Mouse (Mus musculus): ENCODE results near the gene Slc35d3.

- TF ChIP-seq CTCF (IDR thresholded peaks at IDR 0.05 in 2 of 3, conservative IDR thresholded peaks at IDR 0.05 in 1 of 3; ENCODE audit: control insufficient read depth in 1 of 3, insufficient read depth in 1 of 3, low read depth in 2 of 3, low read length in 3 of 3, poor library complexity in 1 of 3, severe bottlenecking in 1 of 3) (no peak), CHD1 (IDR thresholded peaks at IDR 0.05; ENCODE audit: low read depth, low read length) (no peak), GABPA (IDR thresholded peaks at IDR 0.05; ENCODE audit: low read depth, low read length) (no peak), POLR2A (IDR thresholded peaks at IDR 0.05; ENCODE audit: control insufficient read depth in 1 of 2, insufficient read depth in 1 of 2, low read depth in 1 of 2, low read length in 2 of 2, poor library complexity in 1 of 2) (no peak), USF1 (IDR thresholded peaks at IDR 0.05; ENCODE audit: low read depth, low read length) (no peak), TBP (IDR thresholded peaks at IDR 0.05; ENCODE audit: low read depth, low read length) (no peak), ZMIZ1 (IDR thresholded peaks at IDR 0.05; ENCODE audit: low read depth, low read length) (no peak)
These were observed 20.0 kb downstream of the Slc35d3 start for GRCm38 (mm10) chr10:19831072-19831849.

Data from MEL (cell line).